Comparison of ENCODE assay signal across 8 mouse cellular contexts in genomic region chr2:71528714-71529510, GRCm38 (mm10). TPM values are rescaled to one million over a fixed set of nuclear protein-coding genes. Genes with fewer than 3 reads are reported as not detected.
A peak's percentile ranks its signal among the peaks of the same experiment; 100 is the strongest.
DNase-seq lines count a peak whose midpoint lies in the region; ATAC-seq and TF ChIP-seq lines count a peak whose summit lies in the region.

No protein-coding gene starts in this region.

- no peak for TF ChIP-seq CTCF in layer of hippocampus, adult 2 months (conservative IDR thresholded peaks at IDR 0.05)

- H3K27ac ChIP-seq in layer of hippocampus, adult 2 months = peak overlapping the region; percentile 18; the same call in 1 of the 2 replicates
- no peak overlapping the region for H3K27ac ChIP-seq in brown adipose tissue, adult 24 weeks (replicated peaks; ENCODE audit: low read depth, low read length)
- no peak overlapping the region for H3K27ac ChIP-seq in hindbrain, embryonic 15.5 days (replicated peaks)

- no peaks in the 10 kb centered on the region for H3K36me3 ChIP-seq in hindbrain, embryonic 15.5 days
- no peaks in the 10 kb centered on the region for H3K36me3 ChIP-seq in myocyte (ENCODE audit: control insufficient read depth, insufficient read depth)

- no peaks in the 10 kb centered on the region for H3K9me3 ChIP-seq in hindbrain, embryonic 15.5 days

- TF ChIP-seq POLR2A in myocyte (IDR thresholded peaks at IDR 0.05; ENCODE audit: insufficient read length, low read depth) = no peak

- peak overlapping the region; percentile 22 for H3ac ChIP-seq in myocyte (ENCODE audit: control insufficient read depth, insufficient read length)

- under 1% methylated on average over 51 of the region's 57 CpGs for WGBS in hindbrain, embryonic 15.5 days

- no peak for DNase-seq in layer of hippocampus, adult 2 months (ENCODE audit: low spot score in 2 of 2)
- no peak for DNase-seq in layer of hippocampus, postnatal 36 days
- DNase-seq in cerebellum, postnatal 25 days = no peak
- no peak for DNase-seq in gastrocnemius, postnatal 25 days

- ATAC-seq in hindbrain, embryonic 15.5 days (ENCODE audit: low FRiP score, low read depth) = peak; percentile 47; the same call in 1 of the 2 replicates
- no peak for ATAC-seq in megakaryocyte progenitor cell, adult 5-6 weeks (replicated peaks; ENCODE audit: poor library complexity)

- H3K9ac ChIP-seq in hindbrain, embryonic 15.5 days = no peak overlapping the region

- peaks cover 90% of the 10 kb centered on the region for H3K27me3 ChIP-seq in hindbrain, embryonic 15.5 days
- no peaks in the 10 kb centered on the region for H3K27me3 ChIP-seq in myocyte (ENCODE audit: control insufficient read depth, insufficient read depth, insufficient read length)

- peak overlapping the region; percentile 45 for H3K4me3 ChIP-seq in layer of hippocampus, adult 2 months
- peak overlapping the region; percentile 45 for H3K4me3 ChIP-seq in brown adipose tissue, adult 24 weeks (ENCODE audit: insufficient read depth, low read depth, low read length)
- H3K4me3 ChIP-seq in hindbrain, embryonic 15.5 days = peak overlapping the region; percentile 29
- H3K4me3 ChIP-seq in myocyte = peak overlapping the region; percentile 62

- H3K4me1 ChIP-seq in brown adipose tissue, adult 24 weeks (ENCODE audit: control insufficient read depth, insufficient read depth, insufficient read length, low read length) = peaks cover 9% of the 10 kb centered on the region; the same call in 1 of the 2 replicates
- H3K4me1 ChIP-seq in hindbrain, embryonic 15.5 days (replicated peaks) = peaks cover 9% of the 10 kb centered on the region

- no peaks in the 10 kb centered on the region for H3K79me2 ChIP-seq in myocyte (ENCODE audit: control insufficient read depth, insufficient read depth)

- peak overlapping the region; percentile 56 for H3K4me2 ChIP-seq in hindbrain, embryonic 15.5 days
- peak overlapping the region; percentile 100 for H3K4me2 ChIP-seq in myocyte (ENCODE audit: low read depth)

TF ChIP-seq in myocyte, 11 proteins besides CTCF, POLR2A, EP300 and RAD21:
- TF ChIP-seq MYOG (IDR thresholded peaks at IDR 0.05; ENCODE audit: control insufficient read depth in 1 of 3, insufficient read depth in 1 of 3, insufficient read length in 2 of 3, low read depth in 2 of 3) (no peak), POLR2AphosphoS2 (IDR thresholded peaks at IDR 0.05; ENCODE audit: insufficient read length, low read depth) (no peak), REST (IDR thresholded peaks at IDR 0.05; ENCODE audit: insufficient read depth, insufficient read length) (no peak)
TF ChIP-seq in myocyte: peak in this region for 0.

RNA-seq across cellular contexts. Expression of gene Dlx1, which starts 1.0 kb away (rescaled TPM):
- 10 to 100 TPM; 15.4 to 17.5 TPM for total RNA-seq in layer of hippocampus, adult 2 months (2021)
- 10 to 100 TPM; 15.0 to 16.2 TPM for total RNA-seq in layer of hippocampus, postnatal 36 days (2021)
- polyA plus RNA-seq in brown adipose tissue, adult 24 weeks (2012; ENCODE audit: insufficient read depth, insufficient read length, missing spikeins) = not detected in 2 replicates
- polyA plus RNA-seq in hindbrain, embryonic 15.5 days (2015; fragmentation: Nextera tagmentation; extraction: Ambion mirVana) = 0.38 and 6.9 TPM in 2 replicates
- 0.64 TPM for polyA plus RNA-seq in myocyte (2012; fragmentation: generic; extraction: Trizol)
- not detected in 2 replicates for total RNA-seq in megakaryocyte progenitor cell, adult 5-6 weeks (2015)
- not detected in 2 replicates for total RNA-seq in megakaryocyte progenitor cell, adult 5-6 weeks (2017)
- under 1 TPM in 1 of 2 experiments, not detected in 1; 0.13 TPM for total RNA-seq in gastrocnemius, postnatal 25 days (2021)

RNA-seq across cellular contexts. Expression of gene Dlx2, which starts 17.6 kb away (rescaled TPM):
- total RNA-seq in layer of hippocampus, adult 2 months (2021) = 1 to 10 TPM; 4.5 to 4.8 TPM
- total RNA-seq in layer of hippocampus, postnatal 36 days (2021) = 1 to 10 TPM; 4.9 to 5.3 TPM
- polyA plus RNA-seq in brown adipose tissue, adult 24 weeks (2012; ENCODE audit: insufficient read depth, insufficient read length, missing spikeins) = not detected in 2 replicates
- polyA plus RNA-seq in hindbrain, embryonic 15.5 days (2015; fragmentation: Nextera tagmentation; extraction: Ambion mirVana) = 0.26 and 2.2 TPM in 2 replicates
- polyA plus RNA-seq in myocyte (2012; fragmentation: generic; extraction: Trizol) = 1.7 TPM
- total RNA-seq in megakaryocyte progenitor cell, adult 5-6 weeks (2015) = not detected in 2 replicates
- total RNA-seq in megakaryocyte progenitor cell, adult 5-6 weeks (2017) = not detected in 2 replicates
- not detected for total RNA-seq in gastrocnemius, postnatal 25 days (2021)

Comparison
In these comparisons a context has a peak if more than half of its experiments do, and no peak if none do; other contexts are left out.
1. RNA of gene Dlx1, which starts 1.0 kb away (total RNA-seq): 15.4 to 17.5 TPM in layer of hippocampus, adult 2 months and 15.0 to 16.2 TPM in layer of hippocampus, postnatal 36 days; 0.13 TPM in gastrocnemius, postnatal 25 days and not detected in megakaryocyte progenitor cell, adult 5-6 weeks; every median in the first group is over 10 times any median in the second.
2. RNA of gene Dlx2, which starts 17.6 kb away (total RNA-seq): 4.9 to 5.3 TPM in layer of hippocampus, postnatal 36 days and 4.5 to 4.8 TPM in layer of hippocampus, adult 2 months; not detected in gastrocnemius, postnatal 25 days and not detected in megakaryocyte progenitor cell, adult 5-6 weeks; every median in the first group is over 4 times any median in the second.
3. Peak in every context shown above with its lines, with median percentiles within 50 percentile points of each other: H3K4me3 ChIP-seq.